Mouse (Mus musculus) ES-E14 (cell line): ENCODE data around the gene Cage1. TPM values are rescaled to one million over a fixed set of nuclear protein-coding genes. Genes with fewer than 3 reads are reported as not detected.

Experiments
- DNase-seq: peaks from one replicate; pipeline ENCODE4 v3.0.0-alpha.2; 2013; ENCODE audit warnings: low read depth, low spot score
- H3K27ac ChIP-seq: 2 replicates; pipeline ENCODE4 v1.5.1; 2012; ENCODE audit warnings: low read depth, mild to moderate bottlenecking, low read length, moderate library complexity, mixed read lengths; ENCODE audit not compliant: poor library complexity, insufficient read depth, severe bottlenecking
- H3K36me3 ChIP-seq: 2 replicates; pipeline ENCODE4 v1.6.1; 2012; ENCODE audit warnings: mild to moderate bottlenecking, low read length, moderate library complexity, mixed read lengths; ENCODE audit not compliant: control insufficient read depth, poor library complexity, insufficient read depth, severe bottlenecking
- H3K4me1 ChIP-seq, 2 experiments: fragments of 150-350 bp in 1 of 2; sonication (generic) in 1 of 2; 2 replicates each; pipeline ENCODE4 v1.6.1; 2012; ENCODE audit warnings: low read length in 2 of 2, mild to moderate bottlenecking in 1 of 2, mixed read lengths in 1 of 2; ENCODE audit not compliant: control insufficient read depth in 2 of 2, insufficient read depth in 2 of 2, poor library complexity in 1 of 2
- H3K4me3 ChIP-seq, 2 experiments: fragments of 150-350 bp in 1 of 2; sonication (generic) in 1 of 2; 2 replicates each; pipeline ENCODE4 v1.5.1; 2012; ENCODE audit warnings: low read length in 2 of 2, low read depth in 1 of 2, mild to moderate bottlenecking in 1 of 2, mixed read lengths in 1 of 2; ENCODE audit not compliant: insufficient read depth in 1 of 2, poor library complexity in 1 of 2, severe bottlenecking in 1 of 2
- H3K9ac ChIP-seq: 2 replicates; pipeline ENCODE4 v1.6.1; 2012; ENCODE audit warnings: low read depth, mild to moderate bottlenecking, low read length, mixed read lengths; ENCODE audit not compliant: poor library complexity, insufficient read depth, severe bottlenecking
- H3K9me3 ChIP-seq: fragments of 150-350 bp; sonication (generic); 2 replicates; pipeline ENCODE4 v1.6.1; 2012; ENCODE audit warnings: low read depth, mild to moderate bottlenecking, low read length; ENCODE audit not compliant: control insufficient read depth, insufficient read depth
- CHD2 ChIP-seq: IDR thresholded peaks from 2 replicates; pipeline ENCODE4 v1.6.1; 2014; ENCODE audit warnings: mild to moderate bottlenecking, low read depth, low read length, inconsistent platforms
- HCFC1 ChIP-seq: IDR thresholded peaks from 2 replicates; pipeline ENCODE4 v1.6.1; 2012; ENCODE audit warnings: low read length, inconsistent platforms, borderline replicate concordance; ENCODE audit not compliant: insufficient read depth
- MAFK ChIP-seq: IDR thresholded peaks from 2 replicates; pipeline ENCODE4 v1.6.1; 2014; ENCODE audit warnings: mild to moderate bottlenecking, low read depth, low read length, inconsistent platforms; ENCODE audit not compliant: insufficient read depth
- ZC3H11A ChIP-seq: IDR thresholded peaks from 2 replicates; pipeline ENCODE4 v1.6.1; 2012; ENCODE audit warnings: low read depth, mild to moderate bottlenecking, inconsistent platforms, low read length, borderline replicate concordance
- ZNF384 ChIP-seq: IDR thresholded peaks from 2 replicates; pipeline ENCODE4 v1.6.1; 2012; ENCODE audit warnings: low read depth, low read length, inconsistent platforms
- in situ Hi-C, 2 experiments: fragments of 600-800 bp; cut with MboI; formaldehyde crosslinking; loops; one replicate each; pipeline ENCODE4 v1.15.1; 2025; ENCODE audit warnings: low sequenced_read_pairs in 2 of 2, inconsistent platforms in 1 of 2; ENCODE audit not compliant: unreplicated experiment in 2 of 2
- total RNA-seq: library from RNA; depleted of rRNA; stranded (reverse); fragments of 300-350 nt; gene quantifications from 2 replicates; pipeline ENCODE4 v1.2.3, GENCODE M21; 2012

The Cage1 gene
- total RNA-seq, 1 experiment: 0.54 TPM

- peaks cover 2 to 3% of the 10 kb centered on the region in 2 experiments for H3K4me1 ChIP-seq
- H3K9me3 ChIP-seq: no peaks in the 10 kb centered on the region
- H3K9ac ChIP-seq: peak within 1 kb of the TSS; percentile 93
- in situ Hi-C loops: no loop called here
- DNase-seq: no peak
- TF ChIP-seq ZNF384: peak; percentile 37; the same call in 1 of the 2 replicates
- no peak for TF ChIP-seq HCFC1
- H3K27ac ChIP-seq: no peak within 1 kb of the TSS
- H3K4me3 ChIP-seq: peak within 1 kb of the TSS; percentile 86 to 90
- H3K36me3 ChIP-seq: peaks cover 4% of the 10 kb centered on the region; the same call in 1 of the 2 replicates
These were observed 376 bp downstream of the Cage1 start, which contains the start of gene Riok1 for GRCm38 (mm10) chr13:38036343-38037043. Gene Riok1, plus strand, starts transcription at chr13:38036995.

- no peak for DNase-seq
- Histone ChIP-seq H3K9me3 (no peaks in the 10 kb centered on the region), H3K36me3 (no peaks in the 10 kb centered on the region), H3K4me1 (no peaks in the 10 kb centered on the region), H3K27ac (no peak overlapping the region), H3K9ac (no peak overlapping the region), H3K4me3 (no peak overlapping the region)
- in situ Hi-C loops: no loop called here
- TF ChIP-seq CHD2: no peak
- no peak for TF ChIP-seq ZC3H11A
- no peak for TF ChIP-seq ZNF384
- TF ChIP-seq HCFC1: no peak
- no peak for TF ChIP-seq MAFK
These were observed 8.5 kb downstream of the Cage1 start for GRCm38 (mm10) chr13:38028407-38028806.

DNA sequence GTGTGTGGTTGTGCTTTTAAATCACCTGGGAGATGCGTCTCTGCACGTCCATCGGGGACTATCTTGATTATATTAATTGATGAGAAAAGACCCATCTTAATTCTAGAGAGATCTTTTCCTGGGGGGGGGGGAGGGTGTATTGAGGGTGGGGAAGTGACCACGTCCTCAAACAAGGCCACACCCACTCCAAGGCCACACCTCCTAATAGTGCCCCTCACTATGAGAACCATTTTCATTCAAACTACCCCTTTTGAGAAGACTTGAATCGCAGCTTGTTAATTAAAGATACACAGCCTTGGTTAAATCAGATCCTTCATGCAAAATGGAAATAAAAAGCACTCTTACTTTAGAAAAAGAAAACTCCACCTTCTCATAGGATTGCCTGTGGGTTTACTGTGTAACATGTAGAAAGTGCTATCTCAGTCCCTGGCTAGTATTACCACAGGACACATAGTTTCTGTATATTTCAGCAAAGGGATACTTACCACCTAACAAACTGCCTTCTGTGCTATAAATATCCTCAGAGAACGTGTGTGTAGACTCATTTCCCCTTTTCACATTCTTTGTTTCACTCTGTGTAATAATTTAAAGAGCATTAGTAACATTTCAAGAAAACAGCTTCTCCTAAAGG lies 9.1 kb downstream of the Cage1 start:
- TF ChIP-seq HCFC1: no peak
- TF ChIP-seq ZNF384: no peak
- no peak for TF ChIP-seq CHD2
- no peak for TF ChIP-seq MAFK
- TF ChIP-seq ZC3H11A: no peak
- Histone ChIP-seq H3K36me3 (no peaks in the 10 kb centered on the region), H3K4me3 (no peak overlapping the region), H3K9me3 (no peaks in the 10 kb centered on the region), H3K9ac (no peak overlapping the region), H3K4me1 (no peaks in the 10 kb centered on the region), H3K27ac (no peak overlapping the region)
- no peak for DNase-seq
- in situ Hi-C loops: no loop called here

- Histone ChIP-seq H3K4me1 (no peaks in the 10 kb centered on the region), H3K9me3 (no peaks in the 10 kb centered on the region), H3K9ac (no peak overlapping the region), H3K36me3 (no peaks in the 10 kb centered on the region), H3K4me3 (no peak overlapping the region), H3K27ac (no peak overlapping the region)
- 0 out of 2 replicates have a peak, but pooled peaks have one; percentile 6 for TF ChIP-seq ZC3H11A
- TF ChIP-seq CHD2: no peak
- peak; percentile 31 for DNase-seq
- in situ Hi-C loops: no loop called here
These were observed 11.0 kb downstream of the Cage1 start for GRCm38 (mm10) chr13:38025874-38026273.

- Histone ChIP-seq H3K4me1 (no peaks in the 10 kb centered on the region), H3K9ac (no peak overlapping the region), H3K9me3 (no peaks in the 10 kb centered on the region), H3K4me3 (no peak overlapping the region), H3K27ac (no peak overlapping the region), H3K36me3 (no peaks in the 10 kb centered on the region)
- TF ChIP-seq ZC3H11A: no peak
- DNase-seq: no peak
- in situ Hi-C loops: no loop called here
These were observed 18.1 kb downstream of the Cage1 start for GRCm38 (mm10) chr13:38018791-38019190.
